Mouse (Mus musculus) forebrain, embryonic 15.5 days (tissue): Measurements from ENCODE around the gene Rptor. TPM values are rescaled to one million over a fixed set of nuclear protein-coding genes. Genes with fewer than 3 reads are reported as not detected.

ENCODE experiments used
- ATAC-seq: fragments of 200-750 bp; cut with Nextera tagmentation; replicated peaks from 2 replicates; pipeline ENCODE4 v1.8.0; 2017; ENCODE audit warnings: mild to moderate bottlenecking, moderate TSS enrichment, moderate library complexity
- H3K27ac ChIP-seq: fragments of 300-500 bp; sonication (generic); replicated peaks from 2 replicates; pipeline ENCODE4 v1.5.1; 2015; ENCODE audit warnings: mild to moderate bottlenecking, inconsistent platforms
- H3K27me3 ChIP-seq: fragments of 300-500 bp; sonication (generic); 2 replicates; pipeline ENCODE4 v1.6.1; 2015; ENCODE audit warnings: inconsistent platforms
- H3K36me3 ChIP-seq: fragments of 300-500 bp; sonication (generic); 2 replicates; pipeline ENCODE4 v1.6.1; 2015; ENCODE audit warnings: mild to moderate bottlenecking, inconsistent platforms
- H3K4me1 ChIP-seq: fragments of 300-500 bp; sonication (generic); 2 replicates; pipeline ENCODE4 v1.6.1; 2015; ENCODE audit warnings: inconsistent platforms
- H3K4me2 ChIP-seq: fragments of 300-500 bp; sonication (generic); replicated peaks from 2 replicates; pipeline ENCODE4 v1.6.1; 2015; ENCODE audit warnings: mild to moderate bottlenecking, inconsistent platforms
- H3K4me3 ChIP-seq: fragments of 300-500 bp; sonication (generic); 2 replicates; pipeline ENCODE4 v1.5.1; 2015; ENCODE audit warnings: mild to moderate bottlenecking, inconsistent platforms
- H3K9ac ChIP-seq: fragments of 300-500 bp; sonication (generic); replicated peaks from 2 replicates; pipeline ENCODE4 v1.6.1; 2015; ENCODE audit warnings: mild to moderate bottlenecking, inconsistent platforms
- H3K9me3 ChIP-seq: fragments of 300-500 bp; sonication (generic); 2 replicates; pipeline ENCODE4 v1.6.1; 2016; ENCODE audit warnings: inconsistent platforms
- WGBS: fragments of 180-500 bp; shearing (Covaris S2); methylation state at CpG from one replicate; pipeline ENCODE4 v1.1.7; 2015; ENCODE audit warnings: mixed read lengths; 5-methylcytosine and 5-hydroxymethylcytosine counted together
- polyA plus RNA-seq: library from polyadenylated mRNA; unstranded; fragments of >200 nt; fragmentation: Nextera tagmentation; extraction: Ambion mirVana; gene quantifications from 2 replicates; pipeline ENCODE4 v1.2.1, GENCODE M21; 2015

Rptor gene
- polyA plus RNA-seq, 1 experiment from 2014 or later = 12.0 TPM

- Histone ChIP-seq H3K27me3 (no peaks in the 10 kb centered on the region), H3K4me3 (no peak overlapping the region), H3K9me3 (no peaks in the 10 kb centered on the region), H3K36me3 (peaks cover 6% of the 10 kb centered on the region), H3K4me1 (peaks cover 12% of the 10 kb centered on the region), H3K27ac (no peak overlapping the region), H3K9ac (no peak overlapping the region), H3K4me2 (no peak overlapping the region)
- ATAC-seq = no peak
- WGBS = 99% methylated on average over 4 of the region's 4 CpGs
Observed at GRCm38 (mm10) chr11:119812093-119812492, 209.4 kb downstream of the Rptor start.

- Histone ChIP-seq H3K36me3 (peaks cover 6% of the 10 kb centered on the region), H3K4me1 (peaks cover 10% of the 10 kb centered on the region; the same call in 1 of the 2 replicates), H3K4me2 (no peak overlapping the region), H3K27me3 (no peaks in the 10 kb centered on the region), H3K4me3 (no peak overlapping the region), H3K9ac (no peak overlapping the region), H3K27ac (no peak overlapping the region), H3K9me3 (no peaks in the 10 kb centered on the region)
- no peak for ATAC-seq
- WGBS = 95% methylated on average over 7 of the region's 7 CpGs
Observed at GRCm38 (mm10) chr11:119814035-119814558, 211.4 kb downstream of the Rptor start.

- Histone ChIP-seq H3K9ac (no peak overlapping the region), H3K4me1 (peaks cover 10% of the 10 kb centered on the region; the same call in 1 of the 2 replicates), H3K4me3 (no peak overlapping the region), H3K27ac (0 out of 2 replicates have a peak overlapping the region, but pooled peaks have one; percentile 23), H3K4me2 (no peak overlapping the region), H3K27me3 (no peaks in the 10 kb centered on the region), H3K9me3 (no peaks in the 10 kb centered on the region), H3K36me3 (peaks cover 6% of the 10 kb centered on the region)
- no peak for ATAC-seq
- WGBS = 68% methylated on average over 14 of the region's 14 CpGs
Observed at GRCm38 (mm10) chr11:119816798-119817361, 214.2 kb downstream of the Rptor start.

GRCm38 (mm10) chr11:119817362-119817837 lies 214.7 kb downstream of the Rptor start:
- no peaks in the 10 kb centered on the region for H3K9me3 ChIP-seq
- H3K4me3 ChIP-seq = no peak overlapping the region
- ATAC-seq = no peak
- H3K9ac ChIP-seq = no peak overlapping the region
- H3K36me3 ChIP-seq = peaks cover 2% of the 10 kb centered on the region
- H3K27me3 ChIP-seq = no peaks in the 10 kb centered on the region
- no peak overlapping the region for H3K4me2 ChIP-seq
- 48% methylated on average over 3 of the region's 3 CpGs for WGBS
- H3K27ac ChIP-seq = 0 out of 2 replicates have a peak overlapping the region, but pooled peaks have one; percentile 23
- H3K4me1 ChIP-seq = peaks cover 10% of the 10 kb centered on the region; the same call in 1 of the 2 replicates

- no peak overlapping the region for H3K4me3 ChIP-seq
- H3K4me1 ChIP-seq = peaks cover 10% of the 10 kb centered on the region; the same call in 1 of the 2 replicates
Observed at GRCm38 (mm10) chr11:119817898-119818297, 215.2 kb downstream of the Rptor start.

GRCm38 (mm10) chr11:119821514-119821913 lies 218.8 kb downstream of the Rptor start:
- no peak overlapping the region for H3K4me2 ChIP-seq
- H3K4me3 ChIP-seq = no peak overlapping the region
- WGBS = 93% methylated on average over 9 of the region's 9 CpGs
- no peak for ATAC-seq
- no peaks in the 10 kb centered on the region; the same call in 1 of the 2 replicates for H3K36me3 ChIP-seq
- H3K27ac ChIP-seq = no peak overlapping the region
- H3K9ac ChIP-seq = no peak overlapping the region
- no peaks in the 10 kb centered on the region for H3K9me3 ChIP-seq
- no peaks in the 10 kb centered on the region for H3K27me3 ChIP-seq
- H3K4me1 ChIP-seq = peaks cover 24% of the 10 kb centered on the region

More at GRCm38 (mm10) chr11:119817898-119818297, 215.2 kb downstream of the Rptor start:
- Histone ChIP-seq H3K9me3 (no peaks in the 10 kb centered on the region), H3K9ac (no peak overlapping the region), H3K4me2 (no peak overlapping the region), H3K36me3 (no peaks in the 10 kb centered on the region; the same call in 1 of the 2 replicates), H3K27me3 (no peaks in the 10 kb centered on the region), H3K27ac (no peak overlapping the region)
- WGBS = 11% methylated on average over 3 of the region's 3 CpGs
- ATAC-seq = no peak

GRCm38 (mm10) chr11:119824072-119824649 lies 221.5 kb downstream of the Rptor start:
- no peaks in the 10 kb centered on the region for H3K9me3 ChIP-seq
- peaks cover 13% of the 10 kb centered on the region; the same call in 1 of the 2 replicates for H3K4me1 ChIP-seq
- H3K27ac ChIP-seq = peak overlapping the region; percentile 51
- peak; percentile 75; the same call in 1 of the 2 replicates for ATAC-seq
- H3K27me3 ChIP-seq = no peaks in the 10 kb centered on the region
- no peak overlapping the region for H3K9ac ChIP-seq
- WGBS = 64% methylated on average over 6 of the region's 6 CpGs
- no peak overlapping the region for H3K4me3 ChIP-seq
- H3K4me2 ChIP-seq = no peak overlapping the region
- H3K36me3 ChIP-seq = peaks cover 2% of the 10 kb centered on the region; the same call in 1 of the 2 replicates

GRCm38 (mm10) chr11:119825783-119826182 lies 223.1 kb downstream of the Rptor start:
- H3K9me3 ChIP-seq = no peaks in the 10 kb centered on the region
- no peak overlapping the region for H3K4me2 ChIP-seq
- peaks cover 13% of the 10 kb centered on the region; the same call in 1 of the 2 replicates for H3K4me1 ChIP-seq
- H3K9ac ChIP-seq = no peak overlapping the region
- no peak overlapping the region for H3K27ac ChIP-seq
- no peaks in the 10 kb centered on the region for H3K27me3 ChIP-seq
- peaks cover 2% of the 10 kb centered on the region; the same call in 1 of the 2 replicates for H3K36me3 ChIP-seq
- ATAC-seq = no peak
- WGBS = 87% methylated on average over 6 of the region's 6 CpGs
- H3K4me3 ChIP-seq = no peak overlapping the region

- WGBS = 93% methylated on average over 4 of the region's 4 CpGs
- no peak overlapping the region for H3K9ac ChIP-seq
- H3K9me3 ChIP-seq = no peaks in the 10 kb centered on the region
- H3K27me3 ChIP-seq = no peaks in the 10 kb centered on the region
- peaks cover 6% of the 10 kb centered on the region; the same call in 1 of the 2 replicates for H3K36me3 ChIP-seq
- H3K4me2 ChIP-seq = no peak overlapping the region
- no peak overlapping the region for H3K27ac ChIP-seq
- H3K4me1 ChIP-seq = peaks cover 13% of the 10 kb centered on the region; the same call in 1 of the 2 replicates
- no peak overlapping the region for H3K4me3 ChIP-seq
- ATAC-seq = no peak
Observed at GRCm38 (mm10) chr11:119826239-119826638, 223.5 kb downstream of the Rptor start.

GRCm38 (mm10) chr11:119829116-119829515 lies 226.4 kb downstream of the Rptor start:
- no peak overlapping the region for H3K4me3 ChIP-seq
- H3K4me1 ChIP-seq = peaks cover 10% of the 10 kb centered on the region; the same call in 1 of the 2 replicates
- no peaks in the 10 kb centered on the region for H3K27me3 ChIP-seq
- peaks cover 7% of the 10 kb centered on the region; the same call in 1 of the 2 replicates for H3K36me3 ChIP-seq
- no peak for ATAC-seq
- no peak overlapping the region for H3K9ac ChIP-seq
- WGBS = 96% methylated on average over 3 of the region's 3 CpGs
- no peaks in the 10 kb centered on the region for H3K9me3 ChIP-seq
- H3K4me2 ChIP-seq = no peak overlapping the region
- no peak overlapping the region for H3K27ac ChIP-seq

- Histone ChIP-seq H3K4me2 (no peak overlapping the region), H3K4me3 (no peak overlapping the region), H3K9ac (no peak overlapping the region), H3K27me3 (no peaks in the 10 kb centered on the region), H3K36me3 (peaks cover 7% of the 10 kb centered on the region; the same call in 1 of the 2 replicates), H3K9me3 (no peaks in the 10 kb centered on the region), H3K4me1 (no peaks in the 10 kb centered on the region), H3K27ac (no peak overlapping the region)
- 38% methylated on average over 7 of the region's 7 CpGs for WGBS
- no peak for ATAC-seq
Observed at GRCm38 (mm10) chr11:119831682-119832081, 229.0 kb downstream of the Rptor start.

- Histone ChIP-seq H3K27me3 (no peaks in the 10 kb centered on the region), H3K4me3 (no peak overlapping the region), H3K27ac (no peak overlapping the region), H3K9me3 (no peaks in the 10 kb centered on the region), H3K4me1 (no peaks in the 10 kb centered on the region), H3K9ac (no peak overlapping the region), H3K36me3 (0 out of 2 replicates have a peak, but pooled peaks cover 5% of the 10 kb centered on the region), H3K4me2 (no peak overlapping the region)
- no peak for ATAC-seq
Observed at GRCm38 (mm10) chr11:119833311-119833710, 230.6 kb downstream of the Rptor start.
